Mouse (Mus musculus) E14TG2a.4 (cell line): ENCODE measurements around the gene Gm49387.

Experiments used
- H3K27me3 ChIP-seq: 2 replicates; pipeline ENCODE4 v1.6.1; 2014; ENCODE audit warnings: low read length, control low read depth; ENCODE audit not compliant: insufficient read depth
- H3K36me3 ChIP-seq: 2 replicates; pipeline ENCODE4 v1.6.1; 2014; ENCODE audit warnings: low read length, control low read depth; ENCODE audit not compliant: insufficient read depth
- H3K4me1 ChIP-seq: replicated peaks from 2 replicates; pipeline ENCODE4 v1.6.1; 2014; ENCODE audit warnings: low read depth, low read length, control low read depth
- H3K4me3 ChIP-seq: replicated peaks from 2 replicates; pipeline ENCODE4 v1.5.1; 2014; ENCODE audit warnings: mild to moderate bottlenecking, low read length
- H3K9me3 ChIP-seq: 2 replicates; pipeline ENCODE4 v1.6.1; 2014; ENCODE audit warnings: low read length, control low read depth
- CTCF ChIP-seq: conservative IDR thresholded peaks from 2 replicates; pipeline ENCODE4 v1.5.1; 2014; ENCODE audit warnings: low read length
- NANOG ChIP-seq: IDR thresholded peaks from 2 replicates; pipeline ENCODE4 v1.6.1; 2014; ENCODE audit warnings: borderline replicate concordance, low read length, mixed read lengths
- POU5F1 ChIP-seq: IDR thresholded peaks from 2 replicates; pipeline ENCODE4 v1.6.1; 2014; ENCODE audit warnings: low read length, borderline replicate concordance

Gene Gm49387

DNA sequence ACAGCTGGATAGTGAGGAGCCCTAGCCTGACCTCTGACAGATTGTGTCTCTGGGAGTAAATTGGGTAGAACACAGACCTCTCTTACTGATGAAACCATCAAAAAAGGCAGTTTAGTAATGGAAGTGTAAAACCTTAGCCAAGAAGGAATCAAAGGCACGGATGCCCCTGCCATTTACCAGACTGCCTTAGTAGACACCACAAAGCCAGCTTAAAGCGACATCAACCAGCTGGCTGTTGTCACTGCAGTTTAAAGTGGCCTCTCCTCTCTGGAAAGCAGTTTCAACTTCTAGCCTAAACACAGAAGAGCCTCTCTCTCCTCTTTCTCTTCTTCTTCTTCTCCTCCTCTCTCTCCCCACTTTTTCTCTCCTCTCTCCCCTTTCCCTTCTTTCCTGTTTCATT, 119.4 kb downstream of the Gm49387 start:
- no peaks in the 10 kb centered on the region for H3K36me3 ChIP-seq
- H3K4me3 ChIP-seq = no peak overlapping the region
- TF ChIP-seq NANOG (no peak), CTCF (0 out of 2 replicates have a peak, but pooled peaks have one; percentile 4)
- peaks cover 2% of the 10 kb centered on the region; the same call in 1 of the 2 replicates for H3K27me3 ChIP-seq
- H3K9me3 ChIP-seq = no peaks in the 10 kb centered on the region
- H3K4me1 ChIP-seq = peaks cover 29% of the 10 kb centered on the region

- Histone ChIP-seq H3K36me3 (no peaks in the 10 kb centered on the region), H3K27me3 (peaks cover 2% of the 10 kb centered on the region; the same call in 1 of the 2 replicates), H3K4me3 (no peak overlapping the region), H3K9me3 (peaks cover 3% of the 10 kb centered on the region; the same call in 1 of the 2 replicates), H3K4me1 (peaks cover 29% of the 10 kb centered on the region)
- no peak for TF ChIP-seq CTCF
Observed at GRCm38 (mm10) chr14:31519165-31519564, 121.5 kb downstream of the Gm49387 start.

DNA sequence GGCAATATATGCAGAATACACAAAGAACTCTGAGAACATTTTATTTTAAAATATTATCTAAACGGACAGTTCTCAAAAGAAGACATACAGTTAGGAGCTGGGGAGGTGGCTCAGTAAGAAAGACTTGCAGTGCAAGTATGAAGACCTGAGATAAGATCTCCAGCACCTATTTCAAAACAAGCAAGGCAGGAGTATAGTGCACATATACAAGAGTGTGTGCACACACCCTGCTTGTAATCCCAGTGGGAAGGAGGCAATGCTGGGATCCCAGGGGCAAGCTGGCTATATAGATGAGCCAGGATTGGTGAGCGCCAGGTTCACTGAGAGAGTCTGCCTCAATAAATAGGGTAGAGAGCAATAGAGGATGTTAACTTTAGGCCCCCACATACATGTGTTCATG, 124.8 kb downstream of the Gm49387 start:
- no peak for TF ChIP-seq CTCF
- TF ChIP-seq NANOG = no peak
- no peak for TF ChIP-seq POU5F1
- Histone ChIP-seq H3K4me3 (no peak overlapping the region), H3K4me1 (peaks cover 24% of the 10 kb centered on the region), H3K36me3 (peaks cover 2% of the 10 kb centered on the region), H3K27me3 (no peaks in the 10 kb centered on the region), H3K9me3 (peaks cover 6% of the 10 kb centered on the region; the same call in 1 of the 2 replicates)

- Histone ChIP-seq H3K9me3 (peaks cover 6% of the 10 kb centered on the region; the same call in 1 of the 2 replicates), H3K36me3 (peaks cover 54% of the 10 kb centered on the region), H3K27me3 (no peaks in the 10 kb centered on the region), H3K4me3 (no peak overlapping the region), H3K4me1 (no peaks in the 10 kb centered on the region)
- TF ChIP-seq CTCF (no peak), NANOG (no peak), POU5F1 (no peak)
Observed at GRCm38 (mm10) chr14:31510322-31510721, 130.4 kb downstream of the Gm49387 start.

DNA sequence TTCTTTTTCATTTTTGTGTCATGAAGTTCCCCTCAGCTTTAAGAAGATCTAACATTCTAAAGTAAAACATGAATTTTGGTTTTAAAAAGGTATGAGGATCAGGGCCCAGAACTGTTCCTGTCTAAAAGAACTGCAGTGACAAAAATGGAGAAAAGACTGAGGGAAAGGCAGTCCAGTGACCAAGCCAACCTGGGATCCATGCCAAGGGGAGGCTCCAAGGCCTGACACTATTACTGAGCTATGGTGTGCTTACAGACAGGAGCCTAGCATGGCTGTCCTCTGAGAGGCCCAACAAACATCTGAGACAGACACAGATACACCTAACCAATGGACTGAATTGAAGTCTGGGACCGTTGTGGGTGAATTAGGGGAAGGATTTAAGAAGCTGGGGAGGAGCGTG, 130.8 kb downstream of the Gm49387 start:
- no peak overlapping the region for H3K4me3 ChIP-seq
- no peaks in the 10 kb centered on the region for H3K4me1 ChIP-seq
- no peaks in the 10 kb centered on the region for H3K27me3 ChIP-seq
- H3K9me3 ChIP-seq = peaks cover 6% of the 10 kb centered on the region; the same call in 1 of the 2 replicates
- peaks cover 58% of the 10 kb centered on the region for H3K36me3 ChIP-seq
- TF ChIP-seq CTCF = no peak
- TF ChIP-seq POU5F1 = no peak
- TF ChIP-seq NANOG = no peak

DNA sequence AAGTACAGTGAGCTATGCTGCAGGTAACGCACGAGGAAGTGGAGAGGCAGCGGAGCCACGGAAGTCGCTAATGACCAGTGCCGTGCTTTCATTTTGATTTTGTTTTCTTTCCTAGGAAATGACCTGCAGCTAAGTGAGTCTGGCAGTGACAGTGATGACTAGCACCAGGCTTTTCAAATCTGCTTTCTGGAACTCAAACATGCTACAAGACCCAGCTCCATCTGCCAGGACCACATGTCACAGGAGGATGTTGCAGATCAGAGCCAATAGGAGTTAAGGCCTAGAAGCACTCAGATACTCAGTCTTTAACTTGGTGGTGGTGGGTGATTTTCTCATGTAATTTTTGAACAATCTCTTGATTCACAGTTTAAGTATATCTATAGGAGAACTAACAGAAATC, 134.2 kb downstream of the Gm49387 start:
- Histone ChIP-seq H3K9me3 (no peaks in the 10 kb centered on the region), H3K36me3 (peaks cover 93% of the 10 kb centered on the region), H3K4me1 (peaks cover 4% of the 10 kb centered on the region), H3K4me3 (no peak overlapping the region), H3K27me3 (no peaks in the 10 kb centered on the region)
- TF ChIP-seq NANOG (no peak), CTCF (no peak), POU5F1 (no peak)

GRCm38 (mm10) chr14:31503406-31503805, 137.3 kb downstream of the Gm49387 start:
- TF ChIP-seq POU5F1 = no peak
- TF ChIP-seq CTCF = no peak
- TF ChIP-seq NANOG = no peak
- H3K4me1 ChIP-seq = peaks cover 27% of the 10 kb centered on the region
- no peaks in the 10 kb centered on the region for H3K9me3 ChIP-seq
- no peak overlapping the region for H3K4me3 ChIP-seq
- H3K27me3 ChIP-seq = no peaks in the 10 kb centered on the region
- peaks cover 99% of the 10 kb centered on the region for H3K36me3 ChIP-seq
